Mouse (Mus musculus): ENCODE results near the gene AC124108.1.

AC124108.1 gene

DNA sequence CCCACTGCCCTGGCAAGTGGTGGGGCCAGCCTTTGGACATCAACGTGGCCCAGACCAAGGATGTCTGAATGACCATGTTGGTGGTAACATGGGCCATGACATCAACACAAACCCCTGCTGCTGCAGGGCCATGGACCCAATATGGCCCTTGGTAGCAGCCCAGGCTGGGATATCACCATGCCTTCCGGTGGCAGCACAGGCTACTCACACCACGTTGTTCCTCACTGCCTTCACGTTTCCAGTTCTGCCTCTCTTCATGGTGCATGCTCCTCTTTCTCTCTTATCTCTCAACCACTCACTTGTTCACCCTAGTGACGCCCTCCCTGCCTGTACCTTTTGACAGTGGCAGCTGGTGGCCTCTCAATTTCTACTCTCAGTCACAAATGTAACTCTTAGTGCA is 53.8 kb downstream of the AC124108.1 start:
- DNase-seq (ENCODE audit: low read depth, low spot score), result no peak

DNA sequence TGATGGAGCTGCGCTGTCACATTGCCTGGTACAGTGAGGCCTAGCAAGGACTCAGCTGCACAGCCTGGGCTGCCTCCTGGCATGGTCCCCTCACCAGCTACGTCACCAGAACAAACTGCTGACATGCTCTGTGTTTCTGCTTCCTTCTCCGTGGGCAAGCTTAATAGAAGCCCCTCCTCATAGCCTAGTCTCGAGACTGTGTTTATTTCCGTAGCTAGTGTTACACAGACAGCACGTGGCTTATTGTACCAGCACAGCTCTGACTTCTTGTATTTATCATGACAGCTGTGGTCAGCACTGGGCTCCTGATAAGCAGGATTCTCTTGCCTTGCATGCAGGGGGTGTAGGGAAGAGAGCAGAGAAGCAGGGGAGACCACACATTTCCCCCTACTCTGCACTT is 54.9 kb downstream of the AC124108.1 start:
- no peak for DNase-seq (ENCODE audit: low read depth, low spot score)

DNA sequence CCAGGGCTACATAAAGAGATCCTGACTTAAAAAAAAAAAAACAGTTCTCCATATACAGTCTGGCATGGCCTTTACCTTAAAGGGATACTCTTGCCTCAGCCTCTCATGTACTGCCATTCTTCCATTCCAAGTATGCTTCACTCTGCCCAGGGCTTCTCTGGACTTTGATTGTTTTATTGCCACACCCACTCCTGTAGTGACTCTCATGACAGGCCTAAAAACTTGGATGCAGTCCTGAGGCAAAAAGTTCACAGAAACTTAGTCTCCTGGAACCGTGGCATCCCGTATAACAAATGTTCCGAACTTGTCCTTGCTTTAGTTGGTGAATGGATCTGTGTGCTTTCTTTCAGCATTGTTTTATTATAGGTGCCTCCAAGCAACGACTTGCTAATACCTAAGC is 55.4 kb downstream of the AC124108.1 start:
- no peak for DNase-seq (ENCODE audit: low read depth, low spot score)

GRCm38 (mm10) chr1:132254467-132254866 is 63.2 kb downstream of the AC124108.1 start:
- DNase-seq (ENCODE audit: low read depth, low spot score), result no peak
